Mouse (Mus musculus): ENCODE measurements around the gene 2210407C18Rik.
A peak's percentile ranks its signal among the peaks of the same experiment; 100 is the strongest.

2210407C18Rik gene

DNA sequence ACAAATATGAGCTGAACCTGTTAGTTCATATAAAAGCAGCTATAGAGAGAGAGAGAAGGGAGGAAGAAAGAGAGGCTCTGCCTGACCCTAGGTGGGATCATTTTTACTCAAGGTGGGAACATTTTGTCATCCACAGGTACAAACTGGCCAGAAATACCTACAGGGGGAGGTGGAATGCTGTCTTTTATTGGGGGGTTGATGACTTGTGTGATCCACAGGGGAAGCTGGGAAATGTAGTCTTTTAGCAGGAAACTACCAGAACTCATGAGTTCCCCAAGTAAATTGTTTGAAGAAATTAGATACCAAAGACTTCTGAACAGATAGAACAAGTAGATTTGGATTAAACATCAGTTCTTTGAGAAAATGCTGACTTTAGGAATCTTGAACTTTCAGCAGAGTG, 13.8 kb downstream of the 2210407C18Rik start:
- DNase-seq (ENCODE audit: low read depth, low spot score) = no peak

DNA sequence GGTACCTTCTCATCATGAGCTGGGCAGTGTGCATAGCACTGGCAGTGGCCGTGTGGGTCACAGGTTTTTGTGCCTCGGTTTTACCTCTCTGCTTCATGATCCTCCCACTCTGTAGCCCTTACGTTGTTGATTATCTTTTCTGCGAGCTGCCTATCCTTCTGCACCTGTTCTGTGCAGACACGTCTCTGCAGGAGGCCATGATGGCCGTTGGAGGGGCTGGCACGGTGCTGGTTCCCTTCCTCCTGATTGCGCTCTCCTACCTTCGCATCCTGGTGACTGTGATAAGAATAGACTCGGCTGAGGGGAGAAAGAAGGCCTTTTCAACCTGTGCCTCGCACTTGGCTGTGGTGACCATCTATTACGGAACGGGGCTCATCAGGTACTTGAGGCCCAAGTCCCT, 18.0 kb downstream of the 2210407C18Rik start:
- DNase-seq (ENCODE audit: low read depth, low spot score) = no peak

DNA sequence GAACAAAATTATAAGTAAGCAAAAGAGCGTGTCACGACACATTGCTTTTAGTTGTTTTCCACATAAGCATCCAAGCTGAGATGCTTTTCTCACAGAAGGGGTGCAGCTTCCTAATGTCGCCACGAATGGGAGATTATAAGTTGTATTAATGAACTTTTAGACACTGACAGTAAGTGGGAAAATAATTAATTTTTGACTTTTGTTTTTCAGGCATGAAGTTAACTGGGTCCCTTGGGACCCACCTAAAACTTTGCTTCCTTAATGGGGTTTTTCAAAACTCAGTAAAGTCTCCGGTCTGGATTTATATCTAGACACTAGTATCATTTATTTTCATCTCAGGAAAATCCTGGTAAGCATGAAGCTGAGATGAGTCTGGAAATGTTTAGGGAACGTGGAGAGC, 21.1 kb downstream of the 2210407C18Rik start, which contains the start of gene Olfr324:
Gene Olfr324, plus strand, starts transcription at position 301 of the 400 bp plus-strand sequence.
- DNase-seq (ENCODE audit: low read depth, low spot score) = no peak

DNA sequence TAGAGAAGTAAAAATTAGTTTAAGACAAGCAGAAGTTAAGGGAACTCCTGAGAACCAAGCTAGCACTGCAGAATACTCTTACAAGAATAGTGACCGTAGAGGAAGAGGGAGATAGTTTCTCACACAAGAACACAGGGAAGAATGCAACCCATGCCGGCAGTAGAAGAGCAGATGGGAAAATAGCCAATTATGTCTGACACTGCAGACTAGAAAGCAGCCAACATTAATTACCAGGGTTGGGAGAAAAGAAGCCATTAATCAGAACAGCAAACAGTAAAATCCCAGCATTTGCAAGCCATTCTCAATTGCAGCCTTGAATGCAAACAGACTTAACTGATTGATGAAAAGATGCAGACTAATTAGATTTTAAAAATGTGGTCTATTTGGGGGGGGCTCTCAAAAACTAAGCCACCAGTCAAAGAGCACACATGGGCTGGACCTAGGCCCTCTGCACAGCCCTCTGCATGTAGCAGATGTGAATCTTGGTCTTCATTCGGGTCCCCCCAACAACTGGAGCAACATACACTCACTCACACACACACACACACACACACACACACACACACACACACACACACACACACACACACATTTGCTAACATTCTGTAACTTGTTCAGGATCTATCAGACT, 27.1 kb downstream of the 2210407C18Rik start:
- DNase-seq (ENCODE audit: low read depth, low spot score) = no peak

DNA sequence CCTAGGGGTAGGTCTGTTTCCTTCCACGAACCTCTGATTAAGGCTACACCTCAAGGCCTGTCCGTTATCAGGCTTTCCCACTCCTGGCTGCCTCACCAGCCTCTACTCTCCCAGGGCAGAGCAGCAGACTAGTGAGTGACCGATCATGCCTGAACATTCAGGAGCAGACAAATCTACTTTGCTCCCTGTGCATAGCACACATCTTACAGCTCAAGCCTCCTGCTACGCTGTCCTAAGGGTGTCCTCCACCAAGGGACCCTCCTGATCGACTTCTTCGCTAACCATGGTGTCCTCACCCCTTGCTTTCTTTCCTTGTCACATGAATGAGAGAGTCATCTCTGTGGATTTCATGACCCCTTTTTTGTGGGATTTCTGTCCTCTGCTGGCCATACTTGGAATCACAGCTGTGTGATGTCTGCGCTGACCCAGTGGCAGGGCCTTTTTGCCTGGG, 28.0 kb downstream of the 2210407C18Rik start:
- peak; percentile 69 for DNase-seq (ENCODE audit: low read depth, low spot score)

DNA sequence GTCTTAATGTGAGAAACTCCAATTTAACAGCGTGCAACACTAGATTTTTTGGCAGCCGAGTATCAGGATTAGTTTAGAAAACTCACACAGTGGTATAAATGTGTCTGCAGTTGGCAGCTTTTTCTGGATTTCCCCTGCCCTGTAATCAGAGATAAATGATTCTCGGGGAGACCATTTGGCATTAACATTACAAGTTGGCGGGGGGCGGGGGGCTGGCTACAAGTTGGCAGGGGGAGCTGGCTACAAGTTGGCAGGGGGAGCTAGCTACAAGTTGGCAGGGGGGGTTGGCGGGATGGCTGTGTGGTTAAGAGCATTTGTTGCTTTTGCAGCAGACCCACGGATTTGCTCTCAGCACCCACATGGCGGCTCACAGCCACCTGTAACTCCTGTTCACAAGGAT, 37.2 kb downstream of the 2210407C18Rik start:
- no peak for DNase-seq (ENCODE audit: low read depth, low spot score)

DNA sequence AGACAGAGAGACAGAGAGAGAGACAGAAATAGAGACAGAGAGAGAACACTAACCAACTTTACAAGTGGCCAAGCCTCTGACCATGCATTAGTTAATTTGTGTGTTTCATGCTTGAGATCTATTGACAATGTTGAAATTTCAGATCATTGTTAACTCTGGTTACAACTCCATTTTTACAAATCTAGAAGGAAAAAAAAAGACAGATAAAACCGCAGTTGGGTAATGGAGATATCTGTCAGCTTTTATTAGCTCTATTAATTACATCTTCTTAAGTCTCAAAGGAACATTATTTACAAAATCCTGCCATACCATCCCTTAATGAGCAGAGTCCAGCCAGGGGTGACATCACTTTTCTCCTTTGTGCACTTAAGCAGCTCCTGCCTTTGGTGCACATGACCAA, 38.4 kb downstream of the 2210407C18Rik start, which contains the start of gene Olfr325:
Gene Olfr325, plus strand, starts transcription at position 301 of the 400 bp plus-strand sequence.
- DNase-seq (ENCODE audit: low read depth, low spot score) = no peak

DNA sequence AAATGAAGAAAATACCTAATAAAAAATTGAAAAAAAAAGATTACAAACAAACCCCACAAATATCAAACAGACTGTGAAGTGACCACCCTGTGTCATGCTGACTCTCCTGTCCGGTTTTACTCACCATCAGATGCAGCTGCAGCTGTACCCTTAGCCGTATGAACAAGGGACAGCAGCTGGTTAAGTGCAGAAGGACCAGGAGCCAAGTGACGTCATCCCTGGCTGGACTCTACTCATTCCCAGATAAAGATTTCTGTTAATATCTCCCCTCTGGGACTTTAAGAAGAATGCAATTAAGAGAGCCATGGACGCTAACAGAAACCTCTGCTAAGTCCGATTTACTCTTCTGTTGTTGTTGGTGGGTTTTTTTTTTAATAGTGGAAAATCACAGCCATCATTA, 45.5 kb downstream of the 2210407C18Rik start, which contains the start of gene Olfr224:
Gene Olfr224, minus strand, starts transcription at position 149 of the 400 bp plus-strand sequence.
- DNase-seq (ENCODE audit: low read depth, low spot score) = no peak

Measured in forelimb bud, embryonic 11.5 days (tissue).